Mouse (Mus musculus): ENCODE measurements around the gene Gm5767. TPM values are rescaled to one million over a fixed set of nuclear protein-coding genes. Genes with fewer than 3 reads are reported as not detected.

Gene Gm5767
- polyA plus RNA-seq, 1 experiment from 2014 or later, result not detected

GRCm38 (mm10) chr16:8655108-8655507, 25.5 kb upstream of the Gm5767 start:
- H3K27me3 ChIP-seq (ENCODE audit: control insufficient read depth, insufficient read depth, low read length), result no peaks in the 10 kb centered on the region
- H3K4me1 ChIP-seq (ENCODE audit: control insufficient read depth, insufficient read depth, low read length), result no peaks in the 10 kb centered on the region
- no peak for ATAC-seq (ENCODE audit: insufficient read depth, low FRiP score)
- H3K4me2 ChIP-seq (ENCODE audit: low read depth, low read length), result no peak overlapping the region
- no peak overlapping the region for H3K9ac ChIP-seq (ENCODE audit: low read length)
- H3K36me3 ChIP-seq (ENCODE audit: control insufficient read depth, insufficient read depth, low read length), result peaks cover 21% of the 10 kb centered on the region
- WGBS, result 86% methylated on average over 6 of the region's 6 CpGs
- no peaks in the 10 kb centered on the region for H3K9me3 ChIP-seq (replicated peaks; ENCODE audit: control insufficient read depth, low read length)
- no peak overlapping the region for H3K27ac ChIP-seq (ENCODE audit: low read length)
- H3K4me3 ChIP-seq (replicated peaks; ENCODE audit: low read length), result no peak overlapping the region

DNA sequence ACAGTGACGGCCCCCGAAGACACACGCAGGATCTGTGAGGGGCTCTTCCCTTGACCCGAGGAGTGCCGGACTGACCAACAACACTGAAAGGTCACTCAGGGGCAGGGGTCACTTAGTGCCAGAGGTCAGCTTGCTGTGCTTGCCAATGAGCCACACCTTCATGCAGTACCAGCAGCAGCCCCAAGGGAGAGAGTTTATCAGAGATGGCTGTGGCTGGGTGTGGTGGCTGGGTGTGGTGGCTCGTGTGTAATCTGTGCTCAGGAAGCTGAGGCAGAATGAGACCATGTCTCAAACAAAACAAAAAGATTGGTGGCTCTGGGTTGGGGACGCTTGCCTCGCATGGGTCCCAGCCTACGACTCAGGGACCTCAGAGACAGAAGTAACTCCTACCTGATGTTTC, 25.0 kb upstream of the Gm5767 start:
- H3K4me3 ChIP-seq (replicated peaks; ENCODE audit: low read length), result no peak overlapping the region
- H3K27ac ChIP-seq (ENCODE audit: low read length), result no peak overlapping the region
- WGBS, result 74% methylated on average over 9 of the region's 9 CpGs
- ATAC-seq (ENCODE audit: insufficient read depth, low FRiP score), result no peak
- H3K4me1 ChIP-seq (ENCODE audit: control insufficient read depth, insufficient read depth, low read length), result no peaks in the 10 kb centered on the region
- no peak overlapping the region for H3K4me2 ChIP-seq (ENCODE audit: low read depth, low read length)
- no peaks in the 10 kb centered on the region for H3K9me3 ChIP-seq (replicated peaks; ENCODE audit: control insufficient read depth, low read length)
- peaks cover 21% of the 10 kb centered on the region for H3K36me3 ChIP-seq (ENCODE audit: control insufficient read depth, insufficient read depth, low read length)
- no peaks in the 10 kb centered on the region for H3K27me3 ChIP-seq (ENCODE audit: control insufficient read depth, insufficient read depth, low read length)
- no peak overlapping the region for H3K9ac ChIP-seq (ENCODE audit: low read length)

- Histone ChIP-seq H3K4me1 (ENCODE audit: control insufficient read depth, insufficient read depth, low read length) (no peaks in the 10 kb centered on the region), H3K27me3 (ENCODE audit: control insufficient read depth, insufficient read depth, low read length) (no peaks in the 10 kb centered on the region), H3K27ac (ENCODE audit: low read length) (no peak overlapping the region), H3K4me2 (ENCODE audit: low read depth, low read length) (no peak overlapping the region), H3K4me3 (replicated peaks; ENCODE audit: low read length) (no peak overlapping the region), H3K9me3 (replicated peaks; ENCODE audit: control insufficient read depth, low read length) (no peaks in the 10 kb centered on the region), H3K36me3 (ENCODE audit: control insufficient read depth, insufficient read depth, low read length) (peaks cover 18% of the 10 kb centered on the region), H3K9ac (ENCODE audit: low read length) (no peak overlapping the region)
- 84% methylated on average over 2 of the region's 2 CpGs for WGBS
- ATAC-seq (ENCODE audit: insufficient read depth, low FRiP score), result no peak
Measured at GRCm38 (mm10) chr16:8656256-8656655, 24.3 kb upstream of the Gm5767 start.

DNA sequence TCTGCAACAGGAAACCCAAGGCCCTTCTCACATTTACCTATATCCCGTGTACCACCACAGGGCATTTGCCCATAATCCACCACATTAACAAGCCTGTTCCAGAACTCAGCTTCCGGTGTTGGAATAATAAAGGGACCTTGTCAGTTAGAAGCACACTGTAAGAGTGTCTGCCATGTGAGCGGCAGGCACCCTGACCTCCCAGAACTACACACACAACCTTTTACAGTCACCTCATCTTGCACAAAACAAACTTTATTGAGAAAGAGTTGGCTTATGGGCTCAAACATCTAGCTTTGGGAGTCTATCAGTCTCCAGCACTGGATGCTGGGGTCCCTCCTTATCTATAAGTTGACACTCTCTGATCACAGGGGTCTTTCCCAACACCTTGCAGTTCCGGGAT, 22.2 kb upstream of the Gm5767 start:
- no peaks in the 10 kb centered on the region for H3K9me3 ChIP-seq (replicated peaks; ENCODE audit: control insufficient read depth, low read length)
- H3K36me3 ChIP-seq (ENCODE audit: control insufficient read depth, insufficient read depth, low read length), result peaks cover 12% of the 10 kb centered on the region
- H3K27me3 ChIP-seq (ENCODE audit: control insufficient read depth, insufficient read depth, low read length), result no peaks in the 10 kb centered on the region
- no peak overlapping the region for H3K27ac ChIP-seq (ENCODE audit: low read length)
- no peak overlapping the region for H3K9ac ChIP-seq (ENCODE audit: low read length)
- no peak overlapping the region for H3K4me2 ChIP-seq (ENCODE audit: low read depth, low read length)
- no peaks in the 10 kb centered on the region for H3K4me1 ChIP-seq (ENCODE audit: control insufficient read depth, insufficient read depth, low read length)
- no peak overlapping the region for H3K4me3 ChIP-seq (replicated peaks; ENCODE audit: low read length)
- WGBS, result 86% methylated on average over 4 of the region's 4 CpGs
- no peak for ATAC-seq (ENCODE audit: insufficient read depth, low FRiP score)

- no peak overlapping the region for H3K27ac ChIP-seq (ENCODE audit: low read length)
- WGBS, result 97% methylated on average over 4 of the region's 4 CpGs
- no peak overlapping the region for H3K4me2 ChIP-seq (ENCODE audit: low read depth, low read length)
- H3K36me3 ChIP-seq (ENCODE audit: control insufficient read depth, insufficient read depth, low read length), result peaks cover 12% of the 10 kb centered on the region
- H3K9me3 ChIP-seq (replicated peaks; ENCODE audit: control insufficient read depth, low read length), result no peaks in the 10 kb centered on the region
- no peak for ATAC-seq (ENCODE audit: insufficient read depth, low FRiP score)
- H3K4me1 ChIP-seq (ENCODE audit: control insufficient read depth, insufficient read depth, low read length), result no peaks in the 10 kb centered on the region
- no peak overlapping the region for H3K4me3 ChIP-seq (replicated peaks; ENCODE audit: low read length)
- H3K9ac ChIP-seq (ENCODE audit: low read length), result no peak overlapping the region
- no peaks in the 10 kb centered on the region for H3K27me3 ChIP-seq (ENCODE audit: control insufficient read depth, insufficient read depth, low read length)
Measured at GRCm38 (mm10) chr16:8658764-8659163, 21.8 kb upstream of the Gm5767 start.

- H3K27me3 ChIP-seq (ENCODE audit: control insufficient read depth, insufficient read depth, low read length), result no peaks in the 10 kb centered on the region
- H3K36me3 ChIP-seq (ENCODE audit: control insufficient read depth, insufficient read depth, low read length), result 0 out of 2 replicates have a peak, but pooled peaks cover 1% of the 10 kb centered on the region
- H3K4me2 ChIP-seq (ENCODE audit: low read depth, low read length), result no peak overlapping the region
- 78% methylated on average over 2 of the region's 2 CpGs for WGBS
- no peaks in the 10 kb centered on the region for H3K9me3 ChIP-seq (replicated peaks; ENCODE audit: control insufficient read depth, low read length)
- peaks cover 21% of the 10 kb centered on the region for H3K4me1 ChIP-seq (ENCODE audit: control insufficient read depth, insufficient read depth, low read length)
- H3K4me3 ChIP-seq (replicated peaks; ENCODE audit: low read length), result no peak overlapping the region
- H3K27ac ChIP-seq (ENCODE audit: low read length), result no peak overlapping the region
- H3K9ac ChIP-seq (ENCODE audit: low read length), result no peak overlapping the region
- ATAC-seq (ENCODE audit: insufficient read depth, low FRiP score), result no peak
Measured at GRCm38 (mm10) chr16:8663022-8663421, 17.5 kb upstream of the Gm5767 start.

DNA sequence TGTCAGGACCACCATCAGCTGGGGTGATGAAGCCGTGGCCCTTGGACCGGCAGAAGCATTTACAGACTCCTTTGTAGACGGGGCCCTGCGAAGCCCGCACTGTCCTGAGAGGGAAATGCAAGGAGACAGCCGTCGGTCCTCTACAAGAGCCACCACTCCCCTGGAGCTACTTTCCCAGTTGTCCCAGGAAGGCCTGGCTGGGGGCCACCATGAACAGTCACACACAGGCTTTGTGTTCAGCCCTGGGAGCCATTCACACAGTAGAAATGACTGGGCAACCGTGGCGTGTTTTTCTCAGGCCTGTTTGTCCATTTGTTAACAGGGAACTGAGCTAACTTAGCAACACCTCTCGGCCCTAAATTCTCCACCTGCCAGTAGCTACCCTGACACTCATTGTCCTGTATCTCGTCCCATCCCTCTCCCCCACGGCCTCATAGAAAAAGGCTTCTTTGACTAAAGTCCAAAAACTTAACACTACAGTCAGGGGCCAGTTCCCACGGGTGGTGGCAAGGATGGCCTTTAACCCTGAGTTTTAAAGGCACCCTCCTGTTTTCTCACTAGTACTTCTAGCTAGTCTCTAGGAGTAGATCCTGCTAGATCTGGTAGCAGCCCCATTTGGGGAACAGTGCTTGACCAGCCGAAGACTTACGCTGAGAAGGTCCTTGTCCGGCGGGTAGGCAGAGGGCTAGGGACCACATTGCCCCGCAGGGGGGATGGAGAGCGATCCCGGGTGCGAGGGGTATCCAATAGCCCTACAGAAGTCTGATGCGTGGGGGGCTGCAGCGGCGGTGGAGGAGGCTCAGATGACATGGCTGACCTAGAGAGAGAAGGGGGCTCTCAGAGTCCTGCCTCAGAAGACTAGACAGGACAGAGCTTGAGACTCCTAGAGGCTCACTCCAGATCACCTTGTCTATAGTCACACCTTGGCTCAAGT, 16.7 kb upstream of the Gm5767 start:
- no peak overlapping the region for H3K27ac ChIP-seq (ENCODE audit: low read length)
- no peaks in the 10 kb centered on the region for H3K27me3 ChIP-seq (ENCODE audit: control insufficient read depth, insufficient read depth, low read length)
- H3K4me2 ChIP-seq (ENCODE audit: low read depth, low read length), result no peak overlapping the region
- H3K9ac ChIP-seq (ENCODE audit: low read length), result no peak overlapping the region
- WGBS, result 87% methylated on average over 24 of the region's 24 CpGs
- peaks cover 28% of the 10 kb centered on the region for H3K4me1 ChIP-seq (ENCODE audit: control insufficient read depth, insufficient read depth, low read length)
- H3K9me3 ChIP-seq (replicated peaks; ENCODE audit: control insufficient read depth, low read length), result no peaks in the 10 kb centered on the region
- no peak overlapping the region for H3K4me3 ChIP-seq (replicated peaks; ENCODE audit: low read length)
- H3K36me3 ChIP-seq (ENCODE audit: control insufficient read depth, insufficient read depth, low read length), result no peaks in the 10 kb centered on the region
- no peak for ATAC-seq (ENCODE audit: insufficient read depth, low FRiP score)

- ATAC-seq (ENCODE audit: insufficient read depth, low FRiP score), result no peak
- H3K27ac ChIP-seq (ENCODE audit: low read length), result no peak overlapping the region
- no peaks in the 10 kb centered on the region for H3K36me3 ChIP-seq (ENCODE audit: control insufficient read depth, insufficient read depth, low read length)
- no peaks in the 10 kb centered on the region for H3K27me3 ChIP-seq (ENCODE audit: control insufficient read depth, insufficient read depth, low read length)
- H3K4me3 ChIP-seq (replicated peaks; ENCODE audit: low read length), result no peak overlapping the region
- H3K4me1 ChIP-seq (ENCODE audit: control insufficient read depth, insufficient read depth, low read length), result peaks cover 40% of the 10 kb centered on the region
- no peak overlapping the region for H3K9ac ChIP-seq (ENCODE audit: low read length)
- H3K4me2 ChIP-seq (ENCODE audit: low read depth, low read length), result no peak overlapping the region
- WGBS, result 73% methylated on average over 5 of the region's 5 CpGs
- H3K9me3 ChIP-seq (replicated peaks; ENCODE audit: control insufficient read depth, low read length), result no peaks in the 10 kb centered on the region
Measured at GRCm38 (mm10) chr16:8665367-8665766, 15.2 kb upstream of the Gm5767 start.

- ATAC-seq (ENCODE audit: insufficient read depth, low FRiP score), result no peak
- Histone ChIP-seq H3K9me3 (replicated peaks; ENCODE audit: control insufficient read depth, low read length) (no peaks in the 10 kb centered on the region), H3K4me2 (ENCODE audit: low read depth, low read length) (no peak overlapping the region), H3K27me3 (ENCODE audit: control insufficient read depth, insufficient read depth, low read length) (no peaks in the 10 kb centered on the region), H3K4me3 (replicated peaks; ENCODE audit: low read length) (no peak overlapping the region), H3K36me3 (ENCODE audit: control insufficient read depth, insufficient read depth, low read length) (no peaks in the 10 kb centered on the region), H3K9ac (ENCODE audit: low read length) (no peak overlapping the region), H3K4me1 (ENCODE audit: control insufficient read depth, insufficient read depth, low read length) (peaks cover 47% of the 10 kb centered on the region), H3K27ac (ENCODE audit: low read length) (no peak overlapping the region)
- WGBS, result 45% methylated on average over 2 of the region's 2 CpGs
Measured at GRCm38 (mm10) chr16:8666452-8666851, 14.1 kb upstream of the Gm5767 start.
